Mouse (Mus musculus) forebrain, embryonic 14.5 days (tissue): ENCODE results near the gene Sirt3. TPM values are rescaled to one million over a fixed set of nuclear protein-coding genes. Genes with fewer than 3 reads are reported as not detected.

Experiments used
- polyA plus RNA-seq: library from polyadenylated mRNA; unstranded; fragments of >200 nt; fragmentation: Nextera tagmentation; extraction: Ambion mirVana; gene quantifications from 2 replicates; pipeline ENCODE4 v1.2.1, GENCODE M21; 2014

Sirt3 gene
- polyA plus RNA-seq, 1 experiment from 2014 or later: 29.5 TPM

Other genes with a start within 250 kb of the Sirt3 start
- gene Olfr53, start 235.9 kb downstream of the Sirt3 start, polyA plus RNA-seq: not detected in 2 replicates
- gene Olfr539, start 222.4 kb downstream of the Sirt3 start, polyA plus RNA-seq: not detected in 2 replicates
- gene Olfr45, start 200.4 kb downstream of the Sirt3 start, polyA plus RNA-seq: not detected in 2 replicates
- gene Olfr541, start 185.0 kb downstream of the Sirt3 start, polyA plus RNA-seq: not detected in 2 replicates
- not detected in 2 replicates for gene Cyp2e1, start 118.6 kb downstream of the Sirt3 start, polyA plus RNA-seq
- gene Syce1, start 94.5 kb downstream of the Sirt3 start, polyA plus RNA-seq: 0.23 and 0.45 TPM in 2 replicates
- 12.3 and 13.6 TPM in 2 replicates for gene Zfp941, start 60.1 kb downstream of the Sirt3 start, polyA plus RNA-seq
- gene Urah, start 47.3 kb downstream of the Sirt3 start, polyA plus RNA-seq: 0.41 TPM in 1 of 2 replicates, not detected in the other
- not detected in 2 replicates for gene Scgb1c1, start 36.8 kb downstream of the Sirt3 start, polyA plus RNA-seq
- not detected in 2 replicates for gene Odf3, start 34.5 kb downstream of the Sirt3 start, polyA plus RNA-seq
- not detected in 2 replicates for gene Gm45785, start 26.0 kb downstream of the Sirt3 start, polyA plus RNA-seq
- gene Ric8a, start 25.4 kb downstream of the Sirt3 start, polyA plus RNA-seq: 95.0 and 96.9 TPM in 2 replicates
- gene Bet1l, start 24.7 kb downstream of the Sirt3 start, polyA plus RNA-seq: 47.2 and 53.3 TPM in 2 replicates
- 262 and 286 TPM in 2 replicates for gene Psmd13, start 341 bp downstream of the Sirt3 start, polyA plus RNA-seq
- gene Cox8b, start 18.1 kb upstream of the Sirt3 start, polyA plus RNA-seq: not detected in 2 replicates
- gene Nlrp6, start 38.6 kb upstream of the Sirt3 start, polyA plus RNA-seq: 0.37 and 0.73 TPM in 2 replicates
- gene Pgghg, start 59.1 kb upstream of the Sirt3 start, polyA plus RNA-seq: 8.8 TPM in 2 replicates
- not detected in 2 replicates for gene Ifitm5, start 68.0 kb upstream of the Sirt3 start, polyA plus RNA-seq
- not detected in 2 replicates for gene Gm45717, start 73.6 kb upstream of the Sirt3 start, polyA plus RNA-seq
- gene Ifitm2, start 73.7 kb upstream of the Sirt3 start, polyA plus RNA-seq: 163 and 235 TPM in 2 replicates
- gene Ifitm1, start 84.9 kb upstream of the Sirt3 start, polyA plus RNA-seq: 11.0 and 12.2 TPM in 2 replicates
- gene Ifitm3, start 128.5 kb upstream of the Sirt3 start, polyA plus RNA-seq: 24.7 and 29.7 TPM in 2 replicates
- gene Ifitm6, start 135.6 kb upstream of the Sirt3 start, polyA plus RNA-seq: 0.27 and 0.37 TPM in 2 replicates
- gene Gm17387, start 146.8 kb upstream of the Sirt3 start, polyA plus RNA-seq: not detected in 2 replicates
- gene B4galnt4, start 178.8 kb upstream of the Sirt3 start, polyA plus RNA-seq: 29.1 and 29.5 TPM in 2 replicates
- not detected in 2 replicates for gene Pkp3, start 195.9 kb upstream of the Sirt3 start, polyA plus RNA-seq
- gene Sigirr, start 218.3 kb upstream of the Sirt3 start, polyA plus RNA-seq: 2.4 and 2.5 TPM in 2 replicates
- 0.10 TPM in 1 of 2 replicates, not detected in the other for gene Ano9, start 235.5 kb upstream of the Sirt3 start, polyA plus RNA-seq
- 81.2 and 82.1 TPM in 2 replicates for gene Ptdss2, start 240.1 kb upstream of the Sirt3 start, polyA plus RNA-seq